Mouse (Mus musculus) 3T3-L1 (cell line): ENCODE measurements around the gene F2rl1.
"Not testable (repeated sequence)": the region's sequence is repeated elsewhere in the genome, so short reads cannot be mapped to it uniquely, and the experiment has no call there.

Experiments
- DNase-seq: peaks from one replicate; pipeline ENCODE4 v3.0.0-alpha.2; 2015; ENCODE audit warnings: low read depth, low spot score

Gene F2rl1

GRCm38 (mm10) chr13:95534131-95534561 is 9.1 kb upstream of the F2rl1 start:
- DNase-seq: no peak

GRCm38 (mm10) chr13:95533640-95534039 is 8.6 kb upstream of the F2rl1 start:
- no peak for DNase-seq

- not testable (repeated sequence) for DNase-seq
Measured at GRCm38 (mm10) chr13:95533121-95533520, 8.1 kb upstream of the F2rl1 start.

- no peak for DNase-seq
Measured at GRCm38 (mm10) chr13:95531273-95532045, 6.4 kb upstream of the F2rl1 start.

- DNase-seq: peak; percentile 81
Measured at GRCm38 (mm10) chr13:95529246-95529645, 4.2 kb upstream of the F2rl1 start.

GRCm38 (mm10) chr13:95524424-95524673 is 678 bp downstream of the F2rl1 start:
- DNase-seq: no peak

- no peak for DNase-seq
Measured at GRCm38 (mm10) chr13:95523659-95524423, 1.2 kb downstream of the F2rl1 start.

GRCm38 (mm10) chr13:95522176-95522575 is 2.9 kb downstream of the F2rl1 start:
- no peak for DNase-seq

GRCm38 (mm10) chr13:95521029-95521428 is 4.0 kb downstream of the F2rl1 start:
- DNase-seq: peak; percentile 33

- peak; percentile 83 for DNase-seq
Measured at GRCm38 (mm10) chr13:95514756-95515155, 10.3 kb downstream of the F2rl1 start.

GRCm38 (mm10) chr13:95510054-95510453 is 15.0 kb downstream of the F2rl1 start:
- no peak for DNase-seq

- no peak for DNase-seq
Measured at GRCm38 (mm10) chr13:95503279-95503917, 21.6 kb downstream of the F2rl1 start.

- no peak for DNase-seq
Measured at GRCm38 (mm10) chr13:95496601-95497000, 28.4 kb downstream of the F2rl1 start.

GRCm38 (mm10) chr13:95494812-95495211 is 30.2 kb downstream of the F2rl1 start:
- DNase-seq: no peak

- peak; percentile 19 for DNase-seq
Measured at GRCm38 (mm10) chr13:95493296-95493695, 31.7 kb downstream of the F2rl1 start.

GRCm38 (mm10) chr13:95491327-95491726 is 33.7 kb downstream of the F2rl1 start:
- no peak for DNase-seq

GRCm38 (mm10) chr13:95484664-95485063 is 40.4 kb downstream of the F2rl1 start:
- peak; percentile 87 for DNase-seq

- peak; percentile 85 for DNase-seq
Measured at GRCm38 (mm10) chr13:95481428-95481827, 43.6 kb downstream of the F2rl1 start.

- DNase-seq: no peak
Measured at GRCm38 (mm10) chr13:95478671-95479413, 46.2 kb downstream of the F2rl1 start, which contains the start of gene S100z. Gene S100z (minus strand): TSS chr13:95478721.

GRCm38 (mm10) chr13:95477173-95477572 is 47.9 kb downstream of the F2rl1 start:
- DNase-seq: no peak

GRCm38 (mm10) chr13:95475124-95475523 is 49.9 kb downstream of the F2rl1 start:
- DNase-seq: no peak

- DNase-seq: no peak
Measured at GRCm38 (mm10) chr13:95474294-95474693, 50.7 kb downstream of the F2rl1 start.
